Comparison of ENCODE assay signal across 14 mouse cellular contexts in the genomic region with DNA sequence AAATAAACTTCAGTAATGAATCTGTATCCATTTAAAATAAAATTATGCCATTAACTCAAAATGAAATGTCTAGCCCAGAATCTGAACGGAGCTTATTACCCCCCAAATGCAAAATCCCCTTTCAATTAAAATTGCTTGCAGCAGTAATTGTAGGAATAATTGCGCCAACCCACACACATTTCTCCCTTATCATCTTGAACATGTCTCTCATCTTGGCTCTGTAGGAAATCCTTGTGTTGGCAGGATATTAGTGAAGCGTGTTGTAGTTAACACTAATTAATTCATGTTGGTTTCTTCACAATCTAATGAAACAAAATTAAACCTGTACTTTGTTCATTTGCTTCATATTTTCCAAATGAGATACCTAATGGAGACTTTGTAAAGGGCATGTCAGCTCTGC.
"Had no signal": no experiment of that assay in that cellular context is flagged by ENCODE, and none has a peak within 500 bp of the region (broad histone marks: within the 10 kb centered on the region; RNA-seq: fewer than 3 reads in every experiment).

No protein-coding gene starts in this region.

- H3K4me3 ChIP-seq: left cerebral cortex, adult 2 months; liver, embryonic 13.5 days; neural tube, embryonic 12.5 days had no signal

- H3K9me3 ChIP-seq: liver, embryonic 13.5 days; neural tube, embryonic 12.5 days had no signal

- H3K27me3 ChIP-seq: liver, embryonic 13.5 days; neural tube, embryonic 12.5 days had no signal

- H3K36me3 ChIP-seq: liver, embryonic 13.5 days; neural tube, embryonic 12.5 days had no signal

- DNase-seq: kidney, adult 18-20 months; kidney, adult 9 months; kidney, postnatal 36 days; layer of hippocampus, postnatal 36 days; liver, embryonic 13.5 days; lung, adult 2 months; lung, postnatal 14 days; lung, postnatal 4 days; thymus, adult 2 months; thymus, postnatal 14 days had no signal

- H3K27ac ChIP-seq: kidney, postnatal 0 days; left cerebral cortex, adult 2 months; liver, embryonic 13.5 days; neural tube, embryonic 12.5 days had no signal

- H3K4me2 ChIP-seq: liver, embryonic 13.5 days; midbrain, embryonic 11.5 days; neural tube, embryonic 12.5 days had no signal

- H3K4me1 ChIP-seq: liver, embryonic 13.5 days; neural tube, embryonic 12.5 days had no signal

- H3K9ac ChIP-seq: liver, embryonic 13.5 days; neural tube, embryonic 12.5 days had no signal
